Mouse (Mus musculus) myocyte (in vitro differentiated cells): ENCODE results near the gene Ugt1a7c.
"Not testable (repeated sequence)": the region's sequence is repeated elsewhere in the genome, so short reads cannot be mapped to it uniquely, and the experiment has no call there.

Source experiments
- MAX ChIP-seq: IDR thresholded peaks from one replicate; pipeline ENCODE4 v1.6.1; 2011; ENCODE audit warnings: low read depth, mild to moderate bottlenecking, control low read depth
- MYOG ChIP-seq, 3 experiments: IDR thresholded peaks; one replicate each; pipeline ENCODE4 v1.6.1; 2011; ENCODE audit warnings: control low read depth in 2 of 3, low read depth in 2 of 3, mild to moderate bottlenecking in 2 of 3; ENCODE audit not compliant: insufficient read length in 2 of 3, control insufficient read depth in 1 of 3, insufficient read depth in 1 of 3
- POLR2A ChIP-seq: IDR thresholded peaks from one replicate; pipeline ENCODE4 v1.6.1; 2011; ENCODE audit warnings: low read depth, mild to moderate bottlenecking, control low read depth, moderate library complexity; ENCODE audit not compliant: insufficient read length
- USF1 ChIP-seq: IDR thresholded peaks from one replicate; pipeline ENCODE4 v1.6.1; 2011; ENCODE audit warnings: low read depth, mild to moderate bottlenecking, control low read depth, moderate library complexity

GRCm38 (mm10) chr1:88098546-88098945 lies 3.7 kb downstream of the Ugt1a7c start:
- TF ChIP-seq POLR2A; USF1; MAX; MYOG (IDR thresholded peaks at IDR 0.05; ENCODE audit: control insufficient read depth in 1 of 3, insufficient read depth in 1 of 3, insufficient read length in 2 of 3, low read depth in 2 of 3): not testable (repeated sequence)
